8 mouse cellular contexts compared by ENCODE assay signal in the genomic region with DNA sequence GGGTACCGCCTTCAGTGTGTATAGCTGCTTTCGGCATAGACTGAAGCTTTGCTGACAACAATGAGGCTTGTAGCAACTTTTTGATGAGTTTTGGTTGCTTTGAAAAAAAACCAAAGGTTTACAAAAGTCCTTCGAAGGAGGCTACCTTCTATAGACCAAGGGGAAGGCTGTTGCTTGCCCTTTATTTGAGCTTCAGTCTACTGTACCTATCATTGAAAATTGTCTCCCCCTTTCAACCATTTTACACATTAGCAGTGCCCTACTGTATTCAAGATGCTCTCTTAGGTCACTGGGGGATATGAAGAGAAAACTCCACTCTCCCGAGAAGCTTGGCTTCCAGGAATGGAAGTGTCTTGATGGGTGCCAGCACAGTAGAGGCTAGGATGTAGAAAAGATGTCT.
DNase-seq lines count a peak whose midpoint lies in the region; ATAC-seq lines count a peak whose summit lies in the region.

No protein-coding gene starts in this region.

- peak overlapping the region; percentile 88 for H3K9ac ChIP-seq in lung, embryonic 16.5 days (ENCODE audit: low read length)
- H3K9ac ChIP-seq in embryonic facial prominence, embryonic 15.5 days: peak overlapping the region; percentile 82

- no peak for DNase-seq in lung, postnatal 36 days
- DNase-seq in limb, embryonic 10.5 days (ENCODE audit: low spot score): no peak
- peak; percentile 4 for DNase-seq in splenic B cell, adult 2 months (ENCODE audit: low read depth, low spot score)
- DNase-seq in frontal cortex, postnatal 14 days (ENCODE audit: low spot score in 2 of 2): no peak
- DNase-seq in left cerebral cortex, adult 11 months (ENCODE audit: low spot score): no peak
- no peak for DNase-seq in urinary bladder, adult 2 months (ENCODE audit: low spot score)

- no peak for ATAC-seq in lung, embryonic 16.5 days (ENCODE audit: low read depth)
- no peak for ATAC-seq in embryonic facial prominence, embryonic 15.5 days (ENCODE audit: insufficient number of reproducible peaks, low FRiP score, low TSS enrichment, low read depth)

- H3K4me1 ChIP-seq in lung, embryonic 16.5 days (replicated peaks; ENCODE audit: control insufficient read depth, insufficient read depth, low read length): peaks cover 12% of the 10 kb centered on the region
- H3K4me1 ChIP-seq in embryonic facial prominence, embryonic 15.5 days: peaks cover 17% of the 10 kb centered on the region
- H3K4me1 ChIP-seq in limb, embryonic 10.5 days: peaks cover 20% of the 10 kb centered on the region

- 15% methylated on average over 4 of the region's 4 CpGs for WGBS in lung, embryonic 16.5 days
- WGBS in embryonic facial prominence, embryonic 15.5 days: 24% methylated on average over 4 of the region's 4 CpGs
- 56% methylated on average over 4 of the region's 4 CpGs for WGBS in limb, embryonic 10.5 days

- H3K4me3 ChIP-seq in lung, embryonic 16.5 days (ENCODE audit: low read length): peak overlapping the region; percentile 87
- peak overlapping the region; percentile 91 for H3K4me3 ChIP-seq in embryonic facial prominence, embryonic 15.5 days (replicated peaks)
- peak overlapping the region; percentile 89 for H3K4me3 ChIP-seq in limb, embryonic 10.5 days

- no peaks in the 10 kb centered on the region for H3K27me3 ChIP-seq in lung, embryonic 16.5 days (ENCODE audit: control insufficient read depth, insufficient read depth, low read depth, low read length)
- peaks cover 6% of the 10 kb centered on the region; the same call in 1 of the 2 replicates for H3K27me3 ChIP-seq in embryonic facial prominence, embryonic 15.5 days
- peaks cover 30% of the 10 kb centered on the region for H3K27me3 ChIP-seq in limb, embryonic 10.5 days (ENCODE audit: low read depth, poor library complexity, severe bottlenecking)
- no peaks in the 10 kb centered on the region for H3K27me3 ChIP-seq in splenic B cell, adult 2 months (ENCODE audit: control insufficient read depth, insufficient read depth, low read length, poor library complexity, severe bottlenecking)

- peaks cover 4% of the 10 kb centered on the region for H3K36me3 ChIP-seq in lung, embryonic 16.5 days (ENCODE audit: control insufficient read depth, insufficient read depth, low read length)
- H3K36me3 ChIP-seq in embryonic facial prominence, embryonic 15.5 days: peaks cover 11% of the 10 kb centered on the region; the same call in 1 of the 2 replicates
- peaks cover 21% of the 10 kb centered on the region for H3K36me3 ChIP-seq in limb, embryonic 10.5 days
- no peaks in the 10 kb centered on the region for H3K36me3 ChIP-seq in splenic B cell, adult 2 months (ENCODE audit: control insufficient read depth, insufficient read depth, low read length, poor library complexity, severe bottlenecking)

- H3K9me3 ChIP-seq in lung, embryonic 16.5 days (ENCODE audit: control insufficient read depth, low read length): peaks cover 14% of the 10 kb centered on the region
- H3K9me3 ChIP-seq in embryonic facial prominence, embryonic 15.5 days (replicated peaks): peaks cover 15% of the 10 kb centered on the region; the same call in 1 of the 2 replicates
- 0 out of 2 replicates have a peak, but pooled peaks cover 7% of the 10 kb centered on the region for H3K9me3 ChIP-seq in limb, embryonic 10.5 days (replicated peaks)

- H3K4me2 ChIP-seq in lung, embryonic 16.5 days (ENCODE audit: low read depth, low read length): peak overlapping the region; percentile 76
- H3K4me2 ChIP-seq in embryonic facial prominence, embryonic 15.5 days (replicated peaks): peak overlapping the region; percentile 86

- no peak overlapping the region for H3K27ac ChIP-seq in lung, embryonic 16.5 days (ENCODE audit: low read length)
- no peak overlapping the region for H3K27ac ChIP-seq in embryonic facial prominence, embryonic 15.5 days (replicated peaks)
- H3K27ac ChIP-seq in limb, embryonic 10.5 days: peak overlapping the region; percentile 98
